In genomic region chr6:29204932-29205614, GRCm38 (mm10) we compare ENCODE assay signal across 8 mouse cellular contexts. TPM values are rescaled to one million over a fixed set of nuclear protein-coding genes. Genes with fewer than 3 reads are reported as not detected.
DNase-seq lines count a peak whose midpoint lies in the region; ATAC-seq and TF ChIP-seq lines count a peak whose summit lies in the region.

No protein-coding gene starts in this region.

- no peak overlapping the region for H3K9ac ChIP-seq in midbrain, embryonic 15.5 days

- intact Hi-C loops in left cerebral cortex, adult 2 months (cut with DNase I) = loop anchor here (1.0 to 2.0 kb wide), 2 partner anchors 36 to 74 kb away; partner anchors contain the start of gene Fam71f2
- intact Hi-C loops in heart, postnatal 14 days (cut with DNase I) = loop anchor here (1.0 kb wide), 2 partner anchors 35 to 73 kb away; no protein-coding TSS in a partner anchor

- peak; percentile 28; the same call in 1 of the 2 replicates for ATAC-seq in midbrain, embryonic 15.5 days (replicated peaks)

- H3K4me1 ChIP-seq in midbrain, embryonic 15.5 days = peaks cover 10% of the 10 kb centered on the region

- no peak overlapping the region for H3K4me2 ChIP-seq in midbrain, embryonic 15.5 days

- H3K27ac ChIP-seq in left cerebral cortex, adult 2 months = no peak overlapping the region
- H3K27ac ChIP-seq in midbrain, embryonic 15.5 days = no peak overlapping the region

- H3K27me3 ChIP-seq in midbrain, embryonic 15.5 days (replicated peaks) = no peaks in the 10 kb centered on the region

- no peaks in the 10 kb centered on the region for H3K9me3 ChIP-seq in midbrain, embryonic 15.5 days

- peaks cover 16% of the 10 kb centered on the region; the same call in 1 of the 2 replicates for H3K36me3 ChIP-seq in midbrain, embryonic 15.5 days (replicated peaks)

- WGBS in midbrain, embryonic 15.5 days = 57% methylated on average over 15 of the region's 15 CpGs

- no peak overlapping the region for H3K4me3 ChIP-seq in left cerebral cortex, adult 2 months
- H3K4me3 ChIP-seq in midbrain, embryonic 15.5 days = no peak overlapping the region

- peak; percentile 89 for TF ChIP-seq CTCF in left cerebral cortex, adult 2 months (IDR thresholded peaks at IDR 0.05)

- peak in 1 of 2 experiments; percentile 42 for DNase-seq in left cerebral cortex, adult 2 months (ENCODE audit: extremely low spot score in 1 of 2, low spot score in 2 of 2)
- no peak for DNase-seq in left cerebral cortex, adult 8-10 months (ENCODE audit: low spot score in 2 of 2)
- DNase-seq in MN1 (ENCODE audit: low spot score) = peak; percentile 75
- peak; percentile 83 for DNase-seq in embryo, embryonic 10.5 days (ENCODE audit: low spot score)
- DNase-seq in heart, postnatal 14 days = peak; percentile 64 to 76
- DNase-seq in kidney, postnatal 4 days = peak; percentile 79 to 82
- no peak for DNase-seq in spleen, postnatal 14 days (ENCODE audit: low spot score in 2 of 2)

RNA-seq across cellular contexts. Expression of gene Impdh1, which starts 11.1 kb away (rescaled TPM):
- total RNA-seq in left cerebral cortex, adult 2 months (2021) = 10 to 100 TPM; 57.1 to 62.7 TPM
- 10 to 100 TPM; 52.5 to 72.2 (median 59.0) TPM for total RNA-seq in left cerebral cortex, adult 8-10 months (2022)
- total RNA-seq in heart, postnatal 14 days (2021) = 10 to 100 TPM; 25.2 to 27.0 TPM
- polyA plus RNA-seq in midbrain, embryonic 15.5 days (2015; fragmentation: Nextera tagmentation; extraction: Ambion mirVana) = 59.3 and 63.4 TPM in 2 replicates

RNA-seq across cellular contexts. Expression of gene Prrt4, which starts 25.7 kb away (rescaled TPM):
- 1 to 10 TPM; 2.5 to 2.9 TPM for total RNA-seq in left cerebral cortex, adult 2 months (2021)
- total RNA-seq in left cerebral cortex, adult 8-10 months (2022) = 1 to 10 TPM; 3.8 to 4.7 (median 4.4) TPM
- 1 to 10 TPM; 4.2 to 4.7 TPM for total RNA-seq in heart, postnatal 14 days (2021)
- polyA plus RNA-seq in midbrain, embryonic 15.5 days (2015; fragmentation: Nextera tagmentation; extraction: Ambion mirVana) = 9.8 and 10.7 TPM in 2 replicates

RNA-seq across cellular contexts. Expression of gene Rbm28, which starts 40.3 kb away (rescaled TPM):
- 10 to 100 TPM; 51.0 to 52.3 TPM for total RNA-seq in left cerebral cortex, adult 2 months (2021)
- 10 to 100 TPM; 29.5 to 37.0 (median 34.2) TPM for total RNA-seq in left cerebral cortex, adult 8-10 months (2022)
- total RNA-seq in heart, postnatal 14 days (2021) = 10 to 100 TPM; 19.5 to 21.0 TPM
- polyA plus RNA-seq in midbrain, embryonic 15.5 days (2015; fragmentation: Nextera tagmentation; extraction: Ambion mirVana) = 38.9 and 46.9 TPM in 2 replicates

Comparison
In these comparisons a context has a peak if more than half of its experiments do, and no peak if none do; other contexts are left out.
1. DNase-seq: peak in MN1 (single experiment), embryo, embryonic 10.5 days (single experiment), heart, postnatal 14 days (2 of 2) and kidney, postnatal 4 days (2 of 2); none in left cerebral cortex, adult 8-10 months (0 of 2) and spleen, postnatal 14 days (0 of 2).